Mouse (Mus musculus): ENCODE measurements around the gene Dnah10. TPM values are rescaled to one million over a fixed set of nuclear protein-coding genes. Genes with fewer than 3 reads are reported as not detected.

Gene Dnah10
- polyA plus RNA-seq, 1 experiment = 0.38 TPM

DNA sequence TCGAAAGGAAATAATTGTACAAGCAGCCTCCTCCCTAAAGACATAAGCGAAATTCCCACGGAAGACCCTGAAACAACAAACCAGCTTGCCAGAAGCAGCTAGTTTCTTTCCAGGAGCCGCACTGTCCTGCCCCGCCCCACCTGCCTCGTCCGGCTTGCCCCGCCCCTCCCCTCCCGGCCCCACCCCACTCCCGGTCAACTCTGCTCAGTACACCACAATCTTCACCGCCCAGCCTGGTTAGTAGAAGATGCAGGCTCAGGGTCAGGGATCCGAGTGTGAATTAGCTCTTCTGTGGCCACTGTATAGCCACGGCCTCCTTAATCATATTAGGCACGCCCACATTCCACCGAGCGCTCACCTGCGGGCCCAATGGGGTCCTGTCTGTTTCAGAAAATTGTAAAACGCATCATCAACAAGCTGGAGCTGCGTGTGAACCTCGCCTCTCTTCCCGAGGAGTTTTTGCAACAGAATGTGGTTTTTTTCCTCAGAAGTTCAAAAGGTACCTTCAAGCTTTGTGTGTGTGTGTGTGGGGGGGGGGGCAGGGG, 4.8 kb downstream of the Dnah10 start:
- Histone ChIP-seq H3K27ac (ENCODE audit: control insufficient read depth, insufficient read depth, low read length) (no peak overlapping the region), H3K27me3 (ENCODE audit: control insufficient read depth, insufficient read depth, low read length) (no peaks in the 10 kb centered on the region), H3K4me1 (replicated peaks; ENCODE audit: control insufficient read depth, insufficient read depth, low read length) (peaks cover 7% of the 10 kb centered on the region; the same call in 1 of the 2 replicates), H3K36me3 (ENCODE audit: control insufficient read depth, insufficient read depth, low read length) (no peaks in the 10 kb centered on the region), H3K4me3 (ENCODE audit: control insufficient read depth, insufficient read depth, low read length) (no peak overlapping the region)
- no peak for DNase-seq
- TF ChIP-seq CTCF (IDR thresholded peaks at IDR 0.05; ENCODE audit: borderline replicate concordance, control insufficient read depth, extremely low read depth, insufficient read depth, low read length, poor library complexity) (no peak), POLR2A (IDR thresholded peaks at IDR 0.05; ENCODE audit: control insufficient read depth, extremely low read depth, insufficient read depth, low read length, poor library complexity) (no peak)
- WGBS = 7% methylated on average over 21 of the region's 21 CpGs

DNA sequence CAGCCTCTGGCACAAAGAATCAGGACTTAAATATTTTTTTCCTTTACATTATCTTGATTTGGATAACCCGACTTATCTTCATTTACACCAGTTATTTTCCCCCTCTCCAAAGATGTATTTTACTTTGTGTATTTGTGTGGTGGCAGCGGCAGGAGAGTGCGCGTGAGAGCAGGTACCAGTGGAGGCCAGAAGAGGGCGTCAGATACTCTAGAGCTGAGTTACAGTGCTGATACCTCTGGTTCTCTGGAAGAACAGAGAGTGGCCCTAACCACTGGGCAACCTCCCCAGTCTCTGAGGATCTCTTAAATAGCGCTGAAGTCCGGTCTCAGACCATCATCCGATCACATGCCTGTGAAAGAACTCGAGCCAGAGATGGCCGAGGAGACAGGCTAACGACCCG, 9.1 kb downstream of the Dnah10 start:
- 89% methylated on average over 12 of the region's 12 CpGs for WGBS
- no peak overlapping the region for H3K4me3 ChIP-seq (ENCODE audit: control insufficient read depth, insufficient read depth, low read length)
- no peak overlapping the region for H3K27ac ChIP-seq (ENCODE audit: control insufficient read depth, insufficient read depth, low read length)
- no peak for DNase-seq
- H3K4me1 ChIP-seq (replicated peaks; ENCODE audit: control insufficient read depth, insufficient read depth, low read length) = peaks cover 3% of the 10 kb centered on the region; the same call in 1 of the 2 replicates
- TF ChIP-seq POLR2A (IDR thresholded peaks at IDR 0.05; ENCODE audit: control insufficient read depth, extremely low read depth, insufficient read depth, low read length, poor library complexity) (no peak), CTCF (IDR thresholded peaks at IDR 0.05; ENCODE audit: borderline replicate concordance, control insufficient read depth, extremely low read depth, insufficient read depth, low read length, poor library complexity) (no peak)
- H3K36me3 ChIP-seq (ENCODE audit: control insufficient read depth, insufficient read depth, low read length) = no peaks in the 10 kb centered on the region
- no peaks in the 10 kb centered on the region for H3K27me3 ChIP-seq (ENCODE audit: control insufficient read depth, insufficient read depth, low read length)

DNA sequence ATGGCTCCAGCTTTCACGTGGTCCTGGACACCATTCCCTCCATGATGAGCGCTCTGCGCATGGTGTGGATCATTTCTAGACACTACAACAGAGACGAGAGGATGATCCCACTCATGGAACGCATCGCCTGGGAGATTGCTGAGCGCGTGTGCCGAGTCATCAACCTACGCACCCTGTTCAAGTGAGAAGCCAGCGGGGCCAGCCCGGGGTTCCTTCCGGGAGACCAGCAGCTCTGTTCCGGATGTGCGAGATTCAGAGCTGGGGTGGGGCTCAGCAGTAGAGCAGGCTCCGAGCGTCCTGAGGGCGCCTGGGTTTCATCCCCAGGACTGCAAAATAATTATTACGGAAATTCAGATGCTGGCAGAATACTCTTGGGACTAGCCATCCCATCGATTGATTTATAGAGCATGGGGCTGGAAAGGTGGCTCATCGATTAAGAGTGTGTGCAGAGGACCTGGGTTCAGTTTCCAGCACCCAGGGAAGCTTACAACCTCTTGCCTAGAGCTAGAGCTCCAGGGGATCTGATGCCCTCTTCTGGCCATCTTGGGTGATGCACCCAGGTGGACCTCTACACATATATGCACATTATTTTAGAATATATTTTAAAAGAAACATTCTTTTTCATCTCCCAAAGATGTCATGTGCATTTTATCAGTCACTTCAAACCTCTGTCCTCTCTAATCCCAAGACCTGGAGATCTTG, 17.2 kb downstream of the Dnah10 start:
- Histone ChIP-seq H3K4me3 (ENCODE audit: control insufficient read depth, insufficient read depth, low read length) (no peak overlapping the region), H3K27ac (ENCODE audit: control insufficient read depth, insufficient read depth, low read length) (no peak overlapping the region), H3K27me3 (ENCODE audit: control insufficient read depth, insufficient read depth, low read length) (no peaks in the 10 kb centered on the region), H3K36me3 (ENCODE audit: control insufficient read depth, insufficient read depth, low read length) (no peaks in the 10 kb centered on the region), H3K4me1 (replicated peaks; ENCODE audit: control insufficient read depth, insufficient read depth, low read length) (no peaks in the 10 kb centered on the region)
- WGBS = 98% methylated on average over 21 of the region's 21 CpGs
- TF ChIP-seq CTCF (IDR thresholded peaks at IDR 0.05; ENCODE audit: borderline replicate concordance, control insufficient read depth, extremely low read depth, insufficient read depth, low read length, poor library complexity) = no peak
- TF ChIP-seq POLR2A (IDR thresholded peaks at IDR 0.05; ENCODE audit: control insufficient read depth, extremely low read depth, insufficient read depth, low read length, poor library complexity) = no peak
- no peak for DNase-seq

DNA sequence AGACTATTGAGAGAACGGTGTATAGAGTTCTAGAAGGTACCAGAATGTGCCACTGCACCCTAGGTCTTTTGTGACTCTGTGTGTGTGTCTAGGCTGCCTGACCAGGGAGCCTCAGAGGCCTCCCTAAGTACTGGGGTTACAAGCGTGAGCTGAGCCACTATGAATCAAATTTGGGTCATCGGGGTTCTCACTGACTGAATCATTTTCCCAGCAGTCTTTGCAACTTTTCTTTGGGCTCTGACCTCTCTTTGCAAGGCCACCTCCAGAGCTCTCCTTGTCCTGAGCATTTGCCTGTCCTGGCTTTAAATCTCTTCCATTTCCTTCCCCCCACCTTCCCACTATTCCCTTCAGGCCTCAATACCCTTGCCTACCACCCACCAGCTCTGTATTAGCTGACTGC, 19.0 kb downstream of the Dnah10 start:
- 97% methylated on average over 3 of the region's 3 CpGs for WGBS

DNA sequence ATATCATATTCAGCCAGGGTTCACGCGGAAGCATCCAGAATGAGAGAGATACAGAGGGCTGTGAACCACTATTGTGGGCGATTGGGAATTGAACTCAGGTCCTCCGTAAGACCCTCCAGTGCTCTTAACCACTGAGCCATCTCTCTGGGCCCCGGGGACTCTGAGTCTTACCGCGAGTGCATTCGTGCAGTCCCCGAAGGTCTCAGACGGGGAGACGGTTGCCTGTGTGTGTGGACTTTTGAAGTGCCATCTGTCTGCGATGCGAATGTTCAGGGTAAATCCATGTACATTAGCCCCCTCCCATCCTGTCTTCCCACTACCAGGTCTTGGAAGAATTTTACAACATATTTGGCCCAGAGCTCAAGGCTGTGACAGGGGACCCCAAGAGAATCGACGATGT, 21.3 kb downstream of the Dnah10 start:
- no peak overlapping the region for H3K27ac ChIP-seq (ENCODE audit: control insufficient read depth, insufficient read depth, low read length)
- H3K27me3 ChIP-seq (ENCODE audit: control insufficient read depth, insufficient read depth, low read length) = no peaks in the 10 kb centered on the region
- TF ChIP-seq POLR2A (IDR thresholded peaks at IDR 0.05; ENCODE audit: control insufficient read depth, extremely low read depth, insufficient read depth, low read length, poor library complexity) (no peak), CTCF (IDR thresholded peaks at IDR 0.05; ENCODE audit: borderline replicate concordance, control insufficient read depth, extremely low read depth, insufficient read depth, low read length, poor library complexity) (no peak)
- H3K4me1 ChIP-seq (replicated peaks; ENCODE audit: control insufficient read depth, insufficient read depth, low read length) = no peaks in the 10 kb centered on the region
- DNase-seq = no peak
- 96% methylated on average over 15 of the region's 15 CpGs for WGBS
- H3K36me3 ChIP-seq (ENCODE audit: control insufficient read depth, insufficient read depth, low read length) = no peaks in the 10 kb centered on the region
- no peak overlapping the region for H3K4me3 ChIP-seq (ENCODE audit: control insufficient read depth, insufficient read depth, low read length)

More for the DNA sequence above, 19.0 kb downstream of the Dnah10 start:
- Histone ChIP-seq H3K27me3 (ENCODE audit: control insufficient read depth, insufficient read depth, low read length) (no peaks in the 10 kb centered on the region), H3K4me1 (replicated peaks; ENCODE audit: control insufficient read depth, insufficient read depth, low read length) (no peaks in the 10 kb centered on the region), H3K4me3 (ENCODE audit: control insufficient read depth, insufficient read depth, low read length) (no peak overlapping the region), H3K27ac (ENCODE audit: control insufficient read depth, insufficient read depth, low read length) (no peak overlapping the region), H3K36me3 (ENCODE audit: control insufficient read depth, insufficient read depth, low read length) (no peaks in the 10 kb centered on the region)
- no peak for DNase-seq
- TF ChIP-seq POLR2A (IDR thresholded peaks at IDR 0.05; ENCODE audit: control insufficient read depth, extremely low read depth, insufficient read depth, low read length, poor library complexity) (no peak), CTCF (IDR thresholded peaks at IDR 0.05; ENCODE audit: borderline replicate concordance, control insufficient read depth, extremely low read depth, insufficient read depth, low read length, poor library complexity) (no peak)

- H3K27me3 ChIP-seq (ENCODE audit: control insufficient read depth, insufficient read depth, low read length) = no peaks in the 10 kb centered on the region
- WGBS = 90% methylated on average over 18 of the region's 18 CpGs
- H3K4me3 ChIP-seq (ENCODE audit: control insufficient read depth, insufficient read depth, low read length) = no peak overlapping the region
- no peak for DNase-seq
- H3K36me3 ChIP-seq (ENCODE audit: control insufficient read depth, insufficient read depth, low read length) = no peaks in the 10 kb centered on the region
- no peaks in the 10 kb centered on the region for H3K4me1 ChIP-seq (replicated peaks; ENCODE audit: control insufficient read depth, insufficient read depth, low read length)
- H3K27ac ChIP-seq (ENCODE audit: control insufficient read depth, insufficient read depth, low read length) = no peak overlapping the region
- TF ChIP-seq POLR2A (IDR thresholded peaks at IDR 0.05; ENCODE audit: control insufficient read depth, extremely low read depth, insufficient read depth, low read length, poor library complexity) (no peak), CTCF (IDR thresholded peaks at IDR 0.05; ENCODE audit: borderline replicate concordance, control insufficient read depth, extremely low read depth, insufficient read depth, low read length, poor library complexity) (no peak)
These were observed 23.4 kb downstream of the Dnah10 start for GRCm38 (mm10) chr5:124748296-124748695.

All from thymus, adult 2 months (tissue).